Mouse (Mus musculus): ENCODE results near the gene Them4.

DNA sequence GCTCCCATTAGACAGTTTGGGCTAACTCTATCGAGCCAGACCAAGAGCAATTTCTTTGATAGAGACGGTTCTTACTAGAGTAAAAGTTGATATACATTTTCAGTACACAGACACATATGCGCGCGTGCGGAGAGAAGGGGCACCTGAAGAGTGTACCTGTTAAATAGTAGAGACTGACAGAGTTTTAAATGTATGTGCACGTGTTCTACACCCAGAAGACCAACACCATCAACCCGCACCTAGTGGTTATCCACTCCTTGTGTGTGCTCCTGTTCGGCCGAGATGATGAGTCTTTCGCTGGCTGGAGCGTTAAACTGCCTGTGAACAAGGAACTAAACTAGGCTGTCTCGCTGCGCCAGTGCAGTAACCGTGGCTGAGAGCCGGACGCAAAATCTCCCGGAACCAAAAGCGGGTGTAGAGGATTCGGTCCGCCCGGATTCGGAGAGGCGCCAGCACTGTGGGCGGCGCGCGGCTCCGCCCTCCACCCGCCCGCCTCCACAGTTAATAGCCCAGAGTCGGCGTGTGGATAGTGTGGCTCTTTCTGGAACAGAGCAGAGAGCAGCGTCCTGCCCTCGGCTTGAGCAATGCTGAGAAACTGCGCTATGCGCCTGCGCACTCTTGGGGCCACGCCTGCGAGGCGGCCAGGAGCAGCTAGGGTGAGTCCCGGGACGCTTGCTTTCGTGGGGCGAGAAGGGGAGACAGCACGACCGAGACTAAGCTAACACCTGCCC, at the start of gene Them4:
- TF ChIP-seq GATA1 (IDR thresholded peaks at IDR 0.05; ENCODE audit: borderline replicate concordance, low read length) = no peak
- TF ChIP-seq FLI1 (IDR thresholded peaks at IDR 0.05; ENCODE audit: low read length) = no peak
